Mouse (Mus musculus): ENCODE data around the gene Plac8.

Gene Plac8

GRCm38 (mm10) chr5:100535826-100536225, 36.2 kb downstream of the Plac8 start:
- DNase-seq (ENCODE audit: low spot score) = no peak

- DNase-seq (ENCODE audit: low spot score) = no peak
Observed at GRCm38 (mm10) chr5:100526164-100526563, 45.9 kb downstream of the Plac8 start.

GRCm38 (mm10) chr5:100525620-100526019, 46.4 kb downstream of the Plac8 start:
- DNase-seq (ENCODE audit: low spot score) = no peak

GRCm38 (mm10) chr5:100524921-100525320, 47.1 kb downstream of the Plac8 start:
- DNase-seq (ENCODE audit: low spot score) = no peak

- no peak for DNase-seq (ENCODE audit: low spot score)
Observed at GRCm38 (mm10) chr5:100523331-100523730, 48.7 kb downstream of the Plac8 start.

GRCm38 (mm10) chr5:100520223-100520622, 51.8 kb downstream of the Plac8 start:
- no peak for DNase-seq (ENCODE audit: low spot score)

GRCm38 (mm10) chr5:100519027-100519411, 53.0 kb downstream of the Plac8 start:
- DNase-seq (ENCODE audit: low spot score) = no peak

GRCm38 (mm10) chr5:100518049-100519026, 53.7 kb downstream of the Plac8 start, which contains the start of gene Cops4:
TSS of gene Cops4 (plus strand) at chr5:100518309.
- peak; percentile 86 for DNase-seq (ENCODE audit: low spot score)

GRCm38 (mm10) chr5:100512576-100512975, 59.5 kb downstream of the Plac8 start:
- no peak for DNase-seq (ENCODE audit: low spot score)

- DNase-seq (ENCODE audit: low spot score) = no peak
Observed at GRCm38 (mm10) chr5:100509247-100509646, 62.8 kb downstream of the Plac8 start.
